In genomic region chr3:105865122-105865521, GRCm38 (mm10) we compare ENCODE assay signal across 17 mouse cellular contexts. TPM values are rescaled to one million over a fixed set of nuclear protein-coding genes. Genes with fewer than 3 reads are reported as not detected.
DNase-seq lines count a peak whose midpoint lies in the region; ATAC-seq and TF ChIP-seq lines count a peak whose summit lies in the region.
"Had no signal": no experiment of that assay in that cellular context is flagged by ENCODE, and none has a peak within 500 bp of the region (broad histone marks: within the 10 kb centered on the region; RNA-seq: fewer than 3 reads in every experiment).

No protein-coding gene starts in this region.

- no peaks in the 10 kb centered on the region for H3K27me3 ChIP-seq in intestine, embryonic 14.5 days (replicated peaks; ENCODE audit: control insufficient read depth, insufficient read depth, low read length)
- H3K27me3 ChIP-seq in intestine, postnatal 0 days (replicated peaks; ENCODE audit: control insufficient read depth, insufficient read depth, low read length): no peaks in the 10 kb centered on the region
- H3K27me3 ChIP-seq in embryonic facial prominence, embryonic 10.5 days (replicated peaks; ENCODE audit: low read depth, poor library complexity, severe bottlenecking): no peaks in the 10 kb centered on the region
- H3K27me3 ChIP-seq: embryonic facial prominence, embryonic 13.5 days had no signal

- no peak overlapping the region for H3K9ac ChIP-seq in intestine, embryonic 14.5 days (ENCODE audit: low read length)
- H3K9ac ChIP-seq in intestine, postnatal 0 days (ENCODE audit: low read depth, low read length): no peak overlapping the region
- H3K9ac ChIP-seq: embryonic facial prominence, embryonic 13.5 days had no signal

- no peaks in the 10 kb centered on the region for H3K9me3 ChIP-seq in intestine, embryonic 14.5 days (ENCODE audit: control insufficient read depth, low read length)
- H3K9me3 ChIP-seq in intestine, postnatal 0 days (ENCODE audit: control insufficient read depth): no peaks in the 10 kb centered on the region
- H3K9me3 ChIP-seq in embryonic facial prominence, embryonic 10.5 days: no peaks in the 10 kb centered on the region
- H3K9me3 ChIP-seq: embryonic facial prominence, embryonic 13.5 days had no signal

- no peak for DNase-seq in intestine, embryonic 14.5 days (ENCODE audit: low spot score)
- DNase-seq in B cell, adult 2 months: peak; percentile 21 to 22
- DNase-seq in brain, embryonic 14.5 days (ENCODE audit: low read depth): peak; percentile 17
- DNase-seq in embryonic facial prominence, embryonic 10.5 days (ENCODE audit: low spot score): no peak
- DNase-seq in cerebellum, adult 8-10 months: no peak
- no peak for DNase-seq in gastrocnemius, adult 18-20 months (ENCODE audit: low spot score)
- DNase-seq: adrenal gland, postnatal 10 days; cerebellum, adult 18-20 months; heart, adult 11 months; kidney, adult 8-10 months; layer of hippocampus, postnatal 36 days had no signal

- TF ChIP-seq CTCF in intestine, postnatal 0 days (IDR thresholded peaks at IDR 0.05; ENCODE audit: low read depth): no peak
- TF ChIP-seq CTCF in brain, embryonic 14.5 days (IDR thresholded peaks at IDR 0.05; ENCODE audit: borderline replicate concordance, extremely low read depth, insufficient read depth, insufficient read length): no peak

- TF ChIP-seq POLR2A in brain, embryonic 14.5 days (IDR thresholded peaks at IDR 0.05; ENCODE audit: borderline replicate concordance, extremely low read depth, insufficient read depth, insufficient read length, poor library complexity, severe bottlenecking): no peak

- no peak for ATAC-seq in intestine, embryonic 14.5 days (replicated peaks; ENCODE audit: low FRiP score, low TSS enrichment, low read depth)
- ATAC-seq in intestine, postnatal 0 days: no peak
- ATAC-seq in megakaryocyte progenitor cell, adult 5-6 weeks (replicated peaks; ENCODE audit: poor library complexity): peak; percentile 59
- ATAC-seq: forebrain, embryonic 14.5 days had no signal

- H3K4me2 ChIP-seq in intestine, embryonic 14.5 days (ENCODE audit: low read length): no peak overlapping the region
- no peak overlapping the region for H3K4me2 ChIP-seq in intestine, postnatal 0 days (replicated peaks; ENCODE audit: low read depth)
- H3K4me2 ChIP-seq: embryonic facial prominence, embryonic 13.5 days had no signal

- no peaks in the 10 kb centered on the region; the same call in 1 of the 2 replicates for H3K4me1 ChIP-seq in intestine, embryonic 14.5 days (replicated peaks; ENCODE audit: control insufficient read depth, insufficient read depth, low read length)
- peaks cover 6% of the 10 kb centered on the region; the same call in 1 of the 2 replicates for H3K4me1 ChIP-seq in intestine, postnatal 0 days (replicated peaks; ENCODE audit: control insufficient read depth, insufficient read depth, low read length)
- peaks cover 12% of the 10 kb centered on the region for H3K4me1 ChIP-seq in embryonic facial prominence, embryonic 10.5 days

- no peak overlapping the region for H3K4me3 ChIP-seq in intestine, embryonic 14.5 days (ENCODE audit: low read depth, low read length)
- H3K4me3 ChIP-seq in intestine, postnatal 0 days (ENCODE audit: low read depth, low read length): no peak overlapping the region
- no peak overlapping the region for H3K4me3 ChIP-seq in embryonic facial prominence, embryonic 10.5 days
- H3K4me3 ChIP-seq: embryonic facial prominence, embryonic 13.5 days had no signal

- WGBS in intestine, embryonic 14.5 days: 71% methylated on average over 9 of the region's 9 CpGs
- 69% methylated on average over 9 of the region's 9 CpGs for WGBS in intestine, postnatal 0 days
- 84% methylated on average over 9 of the region's 9 CpGs for WGBS in embryonic facial prominence, embryonic 10.5 days

- H3K36me3 ChIP-seq in intestine, embryonic 14.5 days (ENCODE audit: control insufficient read depth, insufficient read depth, low read length): no peaks in the 10 kb centered on the region
- no peaks in the 10 kb centered on the region for H3K36me3 ChIP-seq in intestine, postnatal 0 days (ENCODE audit: control insufficient read depth, insufficient read depth)
- H3K36me3 ChIP-seq in embryonic facial prominence, embryonic 10.5 days (replicated peaks): no peaks in the 10 kb centered on the region
- H3K36me3 ChIP-seq: embryonic facial prominence, embryonic 13.5 days had no signal

- peak overlapping the region; percentile 18; the same call in 1 of the 2 replicates for H3K27ac ChIP-seq in intestine, embryonic 14.5 days (ENCODE audit: low read depth)
- no peak overlapping the region for H3K27ac ChIP-seq in intestine, postnatal 0 days (ENCODE audit: low read depth, low read length)
- no peak overlapping the region for H3K27ac ChIP-seq in embryonic facial prominence, embryonic 10.5 days (replicated peaks)
- H3K27ac ChIP-seq: embryonic facial prominence, embryonic 13.5 days had no signal

RNA-seq across cellular contexts. Expression of gene Adora3, which starts 5.5 kb away (rescaled TPM):
- 0.17 TPM in 1 of 2 replicates, not detected in the other for polyA plus RNA-seq in intestine, embryonic 14.5 days (2014; fragmentation: Nextera tagmentation; extraction: Ambion mirVana)
- 0.43 TPM in 2 replicates for polyA plus RNA-seq in intestine, postnatal 0 days (2015; fragmentation: Nextera tagmentation; extraction: Ambion mirVana)
- polyA plus RNA-seq in brain, embryonic 14.5 days (2012; rRNA removed): 0.16 and 0.25 TPM in 2 replicates
- total RNA-seq in megakaryocyte progenitor cell, adult 5-6 weeks (2015): 0.81 and 1.4 TPM in 2 replicates
- total RNA-seq in megakaryocyte progenitor cell, adult 5-6 weeks (2017): 0.20 TPM in 1 of 2 replicates, not detected in the other
- not detected in 2 replicates for polyA plus RNA-seq in embryonic facial prominence, embryonic 10.5 days (2016; fragmentation: Nextera tagmentation; extraction: Ambion mirVana)
- not detected for total RNA-seq in gastrocnemius, adult 18-20 months (2021)
- polyA plus RNA-seq: liver, adult 2 months had no signal

RNA-seq across cellular contexts. Expression of gene Tmigd3, which starts 5.6 kb away (rescaled TPM):
- 0.18 TPM in 1 of 2 replicates, not detected in the other for polyA plus RNA-seq in intestine, embryonic 14.5 days (2014; fragmentation: Nextera tagmentation; extraction: Ambion mirVana)
- 0.44 and 0.48 TPM in 2 replicates for polyA plus RNA-seq in intestine, postnatal 0 days (2015; fragmentation: Nextera tagmentation; extraction: Ambion mirVana)
- 0.11 TPM in 2 replicates for polyA plus RNA-seq in brain, embryonic 14.5 days (2012; rRNA removed)
- total RNA-seq in megakaryocyte progenitor cell, adult 5-6 weeks (2015): 0.71 and 1.8 TPM in 2 replicates
- 0.33 and 2.2 TPM in 2 replicates for total RNA-seq in megakaryocyte progenitor cell, adult 5-6 weeks (2017)
- polyA plus RNA-seq in embryonic facial prominence, embryonic 10.5 days (2016; fragmentation: Nextera tagmentation; extraction: Ambion mirVana): 0.15 TPM in 1 of 2 replicates, not detected in the other
- not detected for total RNA-seq in gastrocnemius, adult 18-20 months (2021)
- total RNA-seq: heart, postnatal 25 days; layer of hippocampus, postnatal 36 days; liver, adult 2 months had no signal
- polyA plus RNA-seq: embryonic facial prominence, embryonic 13.5 days; forebrain, embryonic 14.5 days had no signal

Comparison
In these comparisons a context has a peak if more than half of its experiments do, and no peak if none do; other contexts are left out.
1. DNase-seq: peak in B cell, adult 2 months (2 of 2) and brain, embryonic 14.5 days (single experiment); none in intestine, embryonic 14.5 days (single experiment), embryonic facial prominence, embryonic 10.5 days (single experiment), cerebellum, adult 8-10 months (single experiment) and gastrocnemius, adult 18-20 months (single experiment).